Mouse (Mus musculus) forebrain, embryonic 16.5 days (tissue): ENCODE measurements at regions not wholly inside any gene's neighbourhood (a gene's known extent, or its start where the extent isn't known, plus 50 kb on each side); places are given as distances from the start of the nearest gene placed in this dataset.

Source experiments
- ATAC-seq: fragments of 200-750 bp; cut with Nextera tagmentation; 2 replicates; pipeline ENCODE4 v1.8.0; 2017; ENCODE audit warnings: mild to moderate bottlenecking, moderate library complexity
- H3K27ac ChIP-seq: fragments of 300-500 bp; sonication (generic); 2 replicates; pipeline ENCODE4 v1.5.1; 2014; ENCODE audit warnings: low read length, control low read depth
- H3K27me3 ChIP-seq: fragments of 300-500 bp; sonication (generic); replicated peaks from 2 replicates; pipeline ENCODE4 v1.6.1; 2014; ENCODE audit warnings: low read length; ENCODE audit not compliant: control insufficient read depth, insufficient read depth
- H3K36me3 ChIP-seq: fragments of 300-500 bp; sonication (generic); 2 replicates; pipeline ENCODE4 v1.6.1; 2014; ENCODE audit not compliant: control insufficient read depth, insufficient read depth
- H3K4me1 ChIP-seq: fragments of 300-500 bp; sonication (generic); replicated peaks from 2 replicates; pipeline ENCODE4 v1.6.1; 2014; ENCODE audit warnings: low read length; ENCODE audit not compliant: control insufficient read depth, insufficient read depth
- H3K4me2 ChIP-seq: fragments of 300-500 bp; sonication (generic); 2 replicates; pipeline ENCODE4 v1.6.1; 2014; ENCODE audit warnings: mild to moderate bottlenecking, low read length, control low read depth
- H3K4me3 ChIP-seq: fragments of 300-500 bp; sonication (generic); replicated peaks from 2 replicates; pipeline ENCODE4 v1.5.1; 2014; ENCODE audit warnings: mild to moderate bottlenecking, low read length, control low read depth
- H3K9ac ChIP-seq: fragments of 300-500 bp; sonication (generic); replicated peaks from 2 replicates; pipeline ENCODE4 v1.6.1; 2014; ENCODE audit warnings: low read depth, low read length, control low read depth
- H3K9me3 ChIP-seq: fragments of 300-500 bp; sonication (generic); 2 replicates; pipeline ENCODE4 v1.6.1; 2016; ENCODE audit warnings: low read length; ENCODE audit not compliant: control insufficient read depth
- WGBS: fragments of 180-500 bp; shearing (Covaris S2); extraction: QIAGEN DNeasy Blood & Tissue Kit; methylation state at CpG from one replicate; pipeline ENCODE4 v1.1.7; 2014; 5-methylcytosine and 5-hydroxymethylcytosine counted together

GRCm38 (mm10) chr14:82998135-82998534 lies 1445.2 kb upstream of the Pcdh17 start:
- H3K4me3 ChIP-seq, result no peak overlapping the region
- ATAC-seq, result no peak
- no peak overlapping the region for H3K4me2 ChIP-seq
- H3K27me3 ChIP-seq, result no peaks in the 10 kb centered on the region
- no peaks in the 10 kb centered on the region for H3K4me1 ChIP-seq
- no peaks in the 10 kb centered on the region for H3K9me3 ChIP-seq
- no peak overlapping the region for H3K9ac ChIP-seq
- H3K27ac ChIP-seq, result no peak overlapping the region; the same call in 1 of the 2 replicates
- no peaks in the 10 kb centered on the region for H3K36me3 ChIP-seq
- WGBS, result 47% methylated on average over 1 of the region's 1 CpGs

- Histone ChIP-seq H3K27me3 (no peaks in the 10 kb centered on the region), H3K36me3 (no peaks in the 10 kb centered on the region), H3K4me1 (no peaks in the 10 kb centered on the region), H3K4me3 (no peak overlapping the region), H3K27ac (no peak overlapping the region), H3K4me2 (no peak overlapping the region), H3K9ac (no peak overlapping the region), H3K9me3 (no peaks in the 10 kb centered on the region)
- no peak for ATAC-seq
- WGBS, result 88% methylated on average over 2 of the region's 2 CpGs
Measured at GRCm38 (mm10) chr14:83002178-83002911, 1441.0 kb upstream of the Pcdh17 start.

- H3K27me3 ChIP-seq, result no peaks in the 10 kb centered on the region
- no peaks in the 10 kb centered on the region for H3K9me3 ChIP-seq
- no peak overlapping the region for H3K4me3 ChIP-seq
- ATAC-seq, result no peak
- H3K36me3 ChIP-seq, result no peaks in the 10 kb centered on the region
- no peak overlapping the region for H3K9ac ChIP-seq
- no peak overlapping the region for H3K4me2 ChIP-seq
- no peaks in the 10 kb centered on the region for H3K4me1 ChIP-seq
- no peak overlapping the region for H3K27ac ChIP-seq
Measured at GRCm38 (mm10) chr14:83008549-83008948, 1434.8 kb upstream of the Pcdh17 start.

- Histone ChIP-seq H3K9ac (no peak overlapping the region), H3K4me1 (no peaks in the 10 kb centered on the region), H3K36me3 (no peaks in the 10 kb centered on the region), H3K27me3 (no peaks in the 10 kb centered on the region), H3K4me3 (no peak overlapping the region), H3K4me2 (no peak overlapping the region), H3K9me3 (no peaks in the 10 kb centered on the region), H3K27ac (no peak overlapping the region)
- peak; percentile 83 for ATAC-seq
Measured at GRCm38 (mm10) chr14:83021886-83022285, 1421.5 kb upstream of the Pcdh17 start.
